Mouse (Mus musculus): ENCODE results near the gene Zfp689. TPM values are rescaled to one million over a fixed set of nuclear protein-coding genes. Genes with fewer than 3 reads are reported as not detected.
"Not testable (repeated sequence)": the region's sequence is repeated elsewhere in the genome, so short reads cannot be mapped to it uniquely, and the experiment has no call there.

The Zfp689 gene
- 1.4 and 1.5 TPM in 2 replicates for polyA plus RNA-seq (2015; fragmentation: Nextera tagmentation; extraction: Ambion mirVana)

GRCm38 (mm10) chr7:127448521-127449300 lies at the start of gene Zfp689:
Zfp689 (minus strand) TSS chr7:127449158.
- 0 out of 2 replicates have a peak, but pooled peaks have one; percentile 14 for TF ChIP-seq CTCF (IDR thresholded peaks at IDR 0.05; ENCODE audit: low read depth)
- TF ChIP-seq EP300 (IDR thresholded peaks at IDR 0.05; ENCODE audit: low read depth): peak; percentile 95
- peak within 1 kb of the TSS; percentile 91 for H3K4me2 ChIP-seq (ENCODE audit: low read depth, low read length)
- peaks cover 20% of the 10 kb centered on the region for H3K36me3 ChIP-seq (replicated peaks; ENCODE audit: insufficient read depth, low read length)
- H3K9me3 ChIP-seq (ENCODE audit: low read length): no peaks in the 10 kb centered on the region
- under 1% methylated on average over 54 of the region's 54 CpGs for WGBS (ENCODE audit: insufficient replicate concordance)
- H3K27ac ChIP-seq (ENCODE audit: low read depth): peak within 1 kb of the TSS; percentile 96
- peak within 1 kb of the TSS; percentile 98 for H3K4me3 ChIP-seq (ENCODE audit: low read depth, low read length)
- H3K27me3 ChIP-seq (ENCODE audit: insufficient read depth, low read length): no peaks in the 10 kb centered on the region
- DNase-seq: peak; percentile 92
- peaks cover 19% of the 10 kb centered on the region for H3K4me1 ChIP-seq (ENCODE audit: insufficient read depth)
- peak; percentile 92 for ATAC-seq
- peak within 1 kb of the TSS; percentile 96 for H3K9ac ChIP-seq (replicated peaks)

- DNase-seq: peak; percentile 39
- Histone ChIP-seq H3K27me3 (ENCODE audit: insufficient read depth, low read length) (no peaks in the 10 kb centered on the region), H3K27ac (ENCODE audit: low read depth) (no peak overlapping the region), H3K4me2 (ENCODE audit: low read depth, low read length) (no peak overlapping the region), H3K4me3 (ENCODE audit: low read depth, low read length) (no peak overlapping the region), H3K4me1 (ENCODE audit: insufficient read depth) (no peaks in the 10 kb centered on the region), H3K9me3 (ENCODE audit: low read length) (no peaks in the 10 kb centered on the region), H3K36me3 (replicated peaks; ENCODE audit: insufficient read depth, low read length) (0 out of 2 replicates have a peak, but pooled peaks cover 5% of the 10 kb centered on the region), H3K9ac (replicated peaks) (no peak overlapping the region)
- 39% methylated on average over 3 of the region's 3 CpGs for WGBS (ENCODE audit: insufficient replicate concordance)
- no peak for ATAC-seq
- TF ChIP-seq EP300 (IDR thresholded peaks at IDR 0.05; ENCODE audit: low read depth): no peak
- peak; percentile 78 for TF ChIP-seq CTCF (IDR thresholded peaks at IDR 0.05; ENCODE audit: low read depth)
These were observed 49.4 kb upstream of the Zfp689 start for GRCm38 (mm10) chr7:127498407-127498806.

- ATAC-seq (peak; percentile 66), DNase-seq (no peak)
- Histone ChIP-seq H3K9ac (replicated peaks) (no peak overlapping the region), H3K4me3 (ENCODE audit: low read depth, low read length) (no peak overlapping the region), H3K27me3 (ENCODE audit: insufficient read depth, low read length) (no peaks in the 10 kb centered on the region), H3K4me1 (ENCODE audit: insufficient read depth) (no peaks in the 10 kb centered on the region), H3K4me2 (ENCODE audit: low read depth, low read length) (no peak overlapping the region), H3K27ac (ENCODE audit: low read depth) (no peak overlapping the region), H3K36me3 (replicated peaks; ENCODE audit: insufficient read depth, low read length) (0 out of 2 replicates have a peak, but pooled peaks cover 7% of the 10 kb centered on the region), H3K9me3 (ENCODE audit: low read length) (no peaks in the 10 kb centered on the region)
- TF ChIP-seq CTCF (IDR thresholded peaks at IDR 0.05; ENCODE audit: low read depth) (no peak), EP300 (IDR thresholded peaks at IDR 0.05; ENCODE audit: low read depth) (no peak)
- WGBS (ENCODE audit: insufficient replicate concordance): 63% methylated on average over 2 of the region's 2 CpGs
These were observed 48.4 kb upstream of the Zfp689 start for GRCm38 (mm10) chr7:127497382-127497781.

- Histone ChIP-seq H3K27ac (ENCODE audit: low read depth) (no peak overlapping the region), H3K27me3 (ENCODE audit: insufficient read depth, low read length) (no peaks in the 10 kb centered on the region), H3K9ac (replicated peaks) (no peak overlapping the region), H3K9me3 (ENCODE audit: low read length) (no peaks in the 10 kb centered on the region), H3K4me3 (ENCODE audit: low read depth, low read length) (no peak overlapping the region), H3K4me1 (ENCODE audit: insufficient read depth) (no peaks in the 10 kb centered on the region), H3K4me2 (ENCODE audit: low read depth, low read length) (no peak overlapping the region), H3K36me3 (replicated peaks; ENCODE audit: insufficient read depth, low read length) (peaks cover 32% of the 10 kb centered on the region)
- ATAC-seq (no peak), DNase-seq (no peak)
- TF ChIP-seq CTCF (IDR thresholded peaks at IDR 0.05; ENCODE audit: low read depth): no peak
- TF ChIP-seq EP300 (IDR thresholded peaks at IDR 0.05; ENCODE audit: low read depth): no peak
These were observed 45.7 kb upstream of the Zfp689 start for GRCm38 (mm10) chr7:127494648-127495047.

GRCm38 (mm10) chr7:127491846-127492245 lies 42.9 kb upstream of the Zfp689 start:
- no peak overlapping the region for H3K4me3 ChIP-seq (ENCODE audit: low read depth, low read length)
- WGBS (ENCODE audit: insufficient replicate concordance): 91% methylated on average over 3 of the region's 3 CpGs
- ATAC-seq: no peak
- no peak overlapping the region for H3K9ac ChIP-seq (replicated peaks)
- H3K36me3 ChIP-seq (replicated peaks; ENCODE audit: insufficient read depth, low read length): peaks cover 57% of the 10 kb centered on the region
- H3K27me3 ChIP-seq (ENCODE audit: insufficient read depth, low read length): no peaks in the 10 kb centered on the region
- no peak overlapping the region for H3K4me2 ChIP-seq (ENCODE audit: low read depth, low read length)
- TF ChIP-seq CTCF (IDR thresholded peaks at IDR 0.05; ENCODE audit: low read depth): no peak
- TF ChIP-seq EP300 (IDR thresholded peaks at IDR 0.05; ENCODE audit: low read depth): no peak
- H3K4me1 ChIP-seq (ENCODE audit: insufficient read depth): no peaks in the 10 kb centered on the region
- H3K9me3 ChIP-seq (ENCODE audit: low read length): no peaks in the 10 kb centered on the region
- H3K27ac ChIP-seq (ENCODE audit: low read depth): no peak overlapping the region
- no peak for DNase-seq

GRCm38 (mm10) chr7:127489982-127490381 lies 41.0 kb upstream of the Zfp689 start:
- TF ChIP-seq CTCF (IDR thresholded peaks at IDR 0.05; ENCODE audit: low read depth) (no peak), EP300 (IDR thresholded peaks at IDR 0.05; ENCODE audit: low read depth) (no peak)
- Histone ChIP-seq H3K27me3 (ENCODE audit: insufficient read depth, low read length) (no peaks in the 10 kb centered on the region), H3K4me2 (ENCODE audit: low read depth, low read length) (no peak overlapping the region), H3K36me3 (replicated peaks; ENCODE audit: insufficient read depth, low read length) (peaks cover 75% of the 10 kb centered on the region), H3K4me1 (ENCODE audit: insufficient read depth) (no peaks in the 10 kb centered on the region), H3K27ac (ENCODE audit: low read depth) (no peak overlapping the region), H3K9ac (replicated peaks) (no peak overlapping the region), H3K9me3 (ENCODE audit: low read length) (no peaks in the 10 kb centered on the region), H3K4me3 (ENCODE audit: low read depth, low read length) (no peak overlapping the region)
- DNase-seq (no peak), ATAC-seq (peak; percentile 48; the same call in 1 of the 2 replicates)
- 94% methylated on average over 7 of the region's 7 CpGs for WGBS (ENCODE audit: insufficient replicate concordance)

GRCm38 (mm10) chr7:127488364-127488763 lies 39.4 kb upstream of the Zfp689 start:
- H3K36me3 ChIP-seq (replicated peaks; ENCODE audit: insufficient read depth, low read length): peaks cover 86% of the 10 kb centered on the region
- H3K4me1 ChIP-seq (ENCODE audit: insufficient read depth); DNase-seq; H3K27me3 ChIP-seq (ENCODE audit: insufficient read depth, low read length); H3K27ac ChIP-seq (ENCODE audit: low read depth); H3K4me3 ChIP-seq (ENCODE audit: low read depth, low read length); ATAC-seq; H3K9ac ChIP-seq (replicated peaks); H3K9me3 ChIP-seq (ENCODE audit: low read length); H3K4me2 ChIP-seq (ENCODE audit: low read depth, low read length): not testable (repeated sequence)
- WGBS (ENCODE audit: insufficient replicate concordance): 81% methylated on average over 4 of the region's 5 CpGs

Data from liver, postnatal 0 days (tissue).